Mouse (Mus musculus) hindbrain, embryonic 16.5 days (tissue): ENCODE data around the gene Usp37. TPM values are rescaled to one million over a fixed set of nuclear protein-coding genes. Genes with fewer than 3 reads are reported as not detected.
"Not testable (repeated sequence)": the region's sequence is repeated elsewhere in the genome, so short reads cannot be mapped to it uniquely, and the experiment has no call there.

Experiments used
- ATAC-seq: fragments of 200-750 bp; cut with Nextera tagmentation; 2 replicates; pipeline ENCODE4 v1.8.0; 2017; ENCODE audit warnings: moderate TSS enrichment, moderate library complexity
- H3K27ac ChIP-seq: fragments of 300-500 bp; sonication (generic); 2 replicates; pipeline ENCODE4 v1.5.1; 2014; ENCODE audit warnings: low read depth, mild to moderate bottlenecking, control low read depth, low read length, moderate library complexity
- H3K27me3 ChIP-seq: fragments of 300-500 bp; sonication (generic); replicated peaks from 2 replicates; pipeline ENCODE4 v1.6.1; 2014; ENCODE audit warnings: low read length; ENCODE audit not compliant: control insufficient read depth, insufficient read depth
- H3K36me3 ChIP-seq: fragments of 300-500 bp; sonication (generic); 2 replicates; pipeline ENCODE4 v1.6.1; 2014; ENCODE audit warnings: mild to moderate bottlenecking, low read length, moderate library complexity, mixed read lengths; ENCODE audit not compliant: control insufficient read depth, insufficient read depth
- H3K4me1 ChIP-seq: fragments of 300-500 bp; sonication (generic); 2 replicates; pipeline ENCODE4 v1.6.1; 2014; ENCODE audit warnings: low read depth, low read length; ENCODE audit not compliant: control insufficient read depth, insufficient read depth
- H3K4me2 ChIP-seq: fragments of 300-500 bp; sonication (generic); 2 replicates; pipeline ENCODE4 v1.6.1; 2014; ENCODE audit warnings: mild to moderate bottlenecking, low read length, control low read depth, moderate library complexity
- H3K4me3 ChIP-seq: fragments of 300-500 bp; sonication (generic); 2 replicates; pipeline ENCODE4 v1.5.1; 2014; ENCODE audit warnings: mild to moderate bottlenecking, low read length, control low read depth, moderate library complexity
- H3K9ac ChIP-seq: fragments of 300-500 bp; sonication (generic); 2 replicates; pipeline ENCODE4 v1.6.1; 2014; ENCODE audit warnings: low read depth, mild to moderate bottlenecking, control low read depth, low read length, moderate library complexity
- H3K9me3 ChIP-seq: fragments of 300-500 bp; sonication (generic); 2 replicates; pipeline ENCODE4 v1.6.1; 2014; ENCODE audit warnings: mild to moderate bottlenecking, low read length, moderate library complexity; ENCODE audit not compliant: control insufficient read depth
- WGBS: fragments of 180-500 bp; shearing (Covaris S2); extraction: QIAGEN DNeasy Blood & Tissue Kit; methylation state at CpG from one replicate; pipeline ENCODE4 v1.1.7; 2014; 5-methylcytosine and 5-hydroxymethylcytosine counted together
- polyA plus RNA-seq: library from polyadenylated mRNA; unstranded; fragments of >200 nt; fragmentation: Nextera tagmentation; extraction: Ambion mirVana; gene quantifications from 2 replicates; pipeline ENCODE4 v1.2.1, GENCODE M21; 2015

Usp37 gene
- polyA plus RNA-seq, 1 experiment from 2014 or later, result 20.7 TPM

DNA sequence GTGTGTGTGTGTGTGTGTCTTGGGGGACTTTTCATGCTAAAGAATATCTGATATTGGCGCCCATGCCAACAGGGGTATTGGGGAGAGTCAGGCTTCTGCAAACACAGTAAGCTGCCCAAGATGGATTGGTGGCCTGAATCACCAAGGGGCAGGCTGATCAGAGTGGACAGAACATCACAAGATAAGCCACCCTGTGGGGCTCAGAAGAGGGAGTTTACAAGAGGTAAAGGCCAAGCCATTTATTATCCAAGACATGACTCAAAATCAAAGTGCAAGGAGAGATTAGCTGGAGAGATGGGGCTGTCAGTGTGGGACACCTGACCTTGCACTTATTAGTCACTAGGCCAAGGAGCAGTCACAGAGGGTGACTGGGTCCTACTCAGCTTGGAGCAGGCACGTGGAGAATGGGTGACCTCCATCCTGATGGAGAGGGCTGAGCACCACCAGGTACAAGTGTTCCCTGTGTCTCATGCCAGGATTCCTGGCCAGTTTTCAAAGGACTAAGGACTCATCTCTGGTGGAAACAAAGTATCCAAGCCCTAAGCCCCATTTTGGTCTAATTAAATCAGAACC is 132.2 kb downstream of the Usp37 start:
- Histone ChIP-seq H3K4me1 (no peaks in the 10 kb centered on the region), H3K9ac (no peak overlapping the region), H3K27me3 (no peaks in the 10 kb centered on the region), H3K36me3 (no peaks in the 10 kb centered on the region), H3K4me3 (no peak overlapping the region), H3K27ac (no peak overlapping the region), H3K4me2 (no peak overlapping the region), H3K9me3 (no peaks in the 10 kb centered on the region)
- 58% methylated on average over 2 of the region's 2 CpGs for WGBS
- no peak for ATAC-seq

DNA sequence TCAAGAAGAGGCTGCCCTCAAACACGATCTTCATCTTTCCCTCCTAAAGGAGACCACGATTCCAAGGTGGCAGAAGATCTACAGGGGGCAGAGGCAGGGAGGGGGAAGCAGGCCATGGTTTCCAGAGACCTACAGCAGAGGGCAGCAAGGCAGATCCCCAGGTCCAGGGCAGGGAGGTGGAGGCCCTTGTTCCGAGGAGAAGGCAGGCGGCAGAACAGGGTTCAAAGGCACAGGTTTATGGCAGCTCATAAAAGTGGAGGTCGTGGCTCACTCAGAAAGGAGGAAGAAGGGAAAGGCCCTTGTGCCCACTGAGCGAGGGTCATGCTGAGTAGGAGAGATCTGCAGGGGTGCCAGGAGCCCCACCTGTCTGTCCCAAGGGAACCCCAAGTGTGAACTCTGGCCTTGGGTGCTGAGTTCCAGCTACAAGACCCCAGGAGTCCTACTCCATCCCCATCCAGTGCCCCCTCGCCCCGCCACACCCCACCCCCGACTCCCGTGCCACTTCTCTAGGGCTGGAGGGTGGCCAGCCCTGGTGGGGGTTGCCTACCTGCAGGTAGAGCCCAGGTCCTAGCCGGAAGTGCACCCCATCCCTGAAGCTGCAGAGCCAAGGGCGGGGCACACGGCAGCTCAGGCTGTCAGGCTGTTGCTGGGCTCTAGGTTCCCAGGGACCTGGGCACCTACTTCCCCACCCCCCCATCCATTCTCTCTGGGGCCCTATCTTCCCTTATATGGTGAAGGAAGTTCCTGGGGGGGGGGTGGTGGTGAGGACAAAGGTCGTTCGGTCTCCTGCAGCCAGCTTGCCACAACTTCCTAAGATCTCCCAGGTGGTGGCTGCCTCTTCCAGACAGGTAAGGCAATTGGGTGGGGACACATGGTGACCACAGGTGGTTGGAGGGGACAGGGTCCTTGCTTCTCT is 135.2 kb downstream of the Usp37 start, which contains the start of gene Vil1:
Gene Vil1 (plus strand): TSS at position 788 of the 916 bp plus-strand sequence.
- no peak within 1 kb of the TSS for H3K4me2 ChIP-seq
- no peaks in the 10 kb centered on the region for H3K27me3 ChIP-seq
- no peak within 1 kb of the TSS for H3K4me3 ChIP-seq
- H3K27ac ChIP-seq, result no peak within 1 kb of the TSS
- H3K9ac ChIP-seq, result no peak within 1 kb of the TSS
- 71% methylated on average over 15 of the region's 15 CpGs for WGBS
- H3K4me1 ChIP-seq, result no peaks in the 10 kb centered on the region
- no peak for ATAC-seq
- H3K36me3 ChIP-seq, result no peaks in the 10 kb centered on the region
- no peaks in the 10 kb centered on the region for H3K9me3 ChIP-seq

GRCm38 (mm10) chr1:74404206-74404605 is 139.9 kb downstream of the Usp37 start:
- Histone ChIP-seq H3K9me3 (no peaks in the 10 kb centered on the region), H3K27ac (no peak overlapping the region)
- ATAC-seq, result no peak

DNA sequence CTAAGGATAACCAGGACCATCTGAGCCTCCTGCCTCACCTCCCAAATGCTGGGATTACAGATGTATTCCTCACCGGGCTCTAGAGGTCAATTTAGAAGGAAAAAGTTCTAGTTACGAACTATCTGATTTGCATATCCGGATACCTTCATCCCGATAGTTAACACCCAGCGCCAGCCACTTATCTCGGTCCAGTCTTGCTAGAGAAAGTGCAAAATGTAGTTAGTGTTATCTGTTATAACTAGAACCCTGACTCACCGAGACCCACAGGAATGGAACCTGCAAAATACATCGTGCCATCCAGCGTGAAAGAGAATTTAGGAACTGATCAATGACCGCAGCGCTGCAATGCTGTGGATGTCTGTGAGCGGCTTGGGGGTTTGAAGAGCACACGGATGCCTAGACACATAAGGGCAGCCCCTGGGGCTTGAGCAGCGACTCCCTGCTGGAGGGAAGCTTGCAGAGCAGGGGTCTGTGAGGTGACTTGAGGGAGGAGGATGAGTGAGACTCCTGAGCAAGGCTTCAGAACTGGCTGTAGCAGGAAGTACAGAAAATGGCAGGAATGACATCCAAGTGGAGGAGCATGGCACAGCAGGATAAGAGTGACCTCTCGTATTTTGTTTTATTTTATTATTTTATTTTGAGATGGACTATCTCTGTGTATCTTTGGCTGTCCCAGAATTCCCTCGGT is 142.9 kb downstream of the Usp37 start:
- Histone ChIP-seq H3K4me1 (no peaks in the 10 kb centered on the region), H3K9me3 (no peaks in the 10 kb centered on the region), H3K27me3 (no peaks in the 10 kb centered on the region), H3K36me3 (no peaks in the 10 kb centered on the region), H3K9ac (no peak overlapping the region), H3K4me3 (no peak overlapping the region), H3K27ac (no peak overlapping the region), H3K4me2 (no peak overlapping the region)
- 59% methylated on average over 16 of the region's 16 CpGs for WGBS
- ATAC-seq, result no peak

More at GRCm38 (mm10) chr1:74404206-74404605, 139.9 kb downstream of the Usp37 start:
- H3K4me2 ChIP-seq, result no peak overlapping the region
- no peak overlapping the region for H3K4me3 ChIP-seq
- WGBS, result 93% methylated on average over 4 of the region's 4 CpGs
- no peaks in the 10 kb centered on the region for H3K36me3 ChIP-seq
- no peaks in the 10 kb centered on the region for H3K27me3 ChIP-seq
- H3K4me1 ChIP-seq, result no peaks in the 10 kb centered on the region
- no peak overlapping the region for H3K9ac ChIP-seq

DNA sequence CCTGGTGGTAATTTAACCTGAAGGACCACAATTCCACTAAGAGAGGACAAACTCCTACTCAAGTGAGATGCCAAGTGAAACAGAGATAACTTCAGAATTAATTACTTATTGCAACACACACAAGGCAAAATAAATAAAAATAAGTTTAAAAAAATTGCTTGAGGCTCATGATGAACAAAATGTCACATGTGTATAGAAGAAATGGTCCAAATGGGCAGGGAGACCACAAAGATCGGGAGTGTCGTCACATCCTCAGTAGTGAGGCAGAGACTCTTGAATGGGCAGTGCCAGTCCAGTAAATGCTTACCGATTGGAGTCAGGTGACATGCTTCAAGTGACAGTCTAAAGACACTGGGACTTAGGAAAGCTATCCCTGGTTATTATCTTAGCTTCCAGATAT is 143.6 kb downstream of the Usp37 start:
- WGBS, result 83% methylated on average over 3 of the region's 3 CpGs
- H3K4me2 ChIP-seq, result no peak overlapping the region
- no peak overlapping the region for H3K9ac ChIP-seq
- no peak overlapping the region for H3K4me3 ChIP-seq
- H3K4me1 ChIP-seq, result no peaks in the 10 kb centered on the region
- no peak overlapping the region for H3K27ac ChIP-seq
- H3K27me3 ChIP-seq, result no peaks in the 10 kb centered on the region
- ATAC-seq, result no peak
- no peaks in the 10 kb centered on the region for H3K9me3 ChIP-seq
- no peaks in the 10 kb centered on the region for H3K36me3 ChIP-seq

GRCm38 (mm10) chr1:74397919-74398451 is 146.1 kb downstream of the Usp37 start:
- H3K4me2 ChIP-seq, result peak overlapping the region; percentile 92
- peak; percentile 21 for ATAC-seq
- H3K27ac ChIP-seq, result peak overlapping the region; percentile 69
- H3K36me3 ChIP-seq, result peaks cover 7% of the 10 kb centered on the region
- peak overlapping the region; percentile 63 for H3K9ac ChIP-seq
- no peaks in the 10 kb centered on the region for H3K27me3 ChIP-seq
- no peaks in the 10 kb centered on the region for H3K9me3 ChIP-seq
- peaks cover under 1% of the 10 kb centered on the region for H3K4me1 ChIP-seq
- WGBS, result 3% methylated on average over 11 of the region's 11 CpGs
- peak overlapping the region; percentile 48 for H3K4me3 ChIP-seq

DNA sequence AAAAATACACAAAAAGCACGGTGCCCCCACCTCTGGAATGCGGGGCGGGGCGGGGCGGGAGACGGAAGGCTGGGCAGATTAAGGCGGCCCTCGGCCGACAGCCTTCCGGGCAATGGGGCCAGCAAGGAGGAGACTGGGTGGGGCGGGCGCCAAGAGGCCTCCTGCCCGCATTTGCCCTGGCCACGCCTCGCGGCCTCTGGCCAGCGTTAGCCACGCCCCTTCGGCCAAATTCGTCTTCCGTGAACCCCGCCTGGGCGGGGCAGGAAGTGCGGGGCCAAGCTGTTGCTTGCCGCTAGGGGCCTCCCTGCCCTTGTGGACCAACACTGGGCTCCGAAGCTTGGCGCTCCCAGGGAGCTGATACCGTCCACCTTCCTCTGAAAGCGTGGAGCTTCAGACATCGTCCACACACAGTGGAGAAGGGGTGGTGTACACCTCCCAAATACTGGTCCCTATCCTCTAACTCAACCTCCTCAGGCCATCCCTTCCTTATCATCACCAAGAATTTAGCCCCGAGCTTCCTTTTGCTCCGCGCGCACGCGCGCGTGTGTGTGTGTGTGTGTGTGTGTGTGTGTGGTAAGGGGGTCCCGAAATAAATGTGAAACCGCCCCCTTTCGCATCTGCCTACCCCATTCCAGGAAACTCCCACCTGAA is 146.7 kb downstream of the Usp37 start:
- Histone ChIP-seq H3K4me1 (peaks cover 7% of the 10 kb centered on the region), H3K9ac (peak overlapping the region; percentile 63), H3K4me3 (peak overlapping the region; percentile 48), H3K4me2 (peak overlapping the region; percentile 92), H3K27ac (peak overlapping the region; percentile 69), H3K27me3 (no peaks in the 10 kb centered on the region), H3K36me3 (peaks cover 7% of the 10 kb centered on the region), H3K9me3 (no peaks in the 10 kb centered on the region)
- peak; percentile 88 for ATAC-seq
- under 1% methylated on average over 41 of the region's 41 CpGs for WGBS

- peak overlapping the region; percentile 40; the same call in 1 of the 2 replicates for H3K27ac ChIP-seq
- peaks cover 11% of the 10 kb centered on the region for H3K4me1 ChIP-seq
- H3K4me2 ChIP-seq, result peak overlapping the region; percentile 92
- ATAC-seq, H3K27me3 ChIP-seq, H3K36me3 ChIP-seq, H3K9me3 ChIP-seq: not testable (repeated sequence)
- WGBS, result 12% methylated on average over 11 of the region's 12 CpGs
- H3K9ac ChIP-seq, result peak overlapping the region; percentile 63
- H3K4me3 ChIP-seq, result peak overlapping the region; percentile 48
These were observed 147.4 kb downstream of the Usp37 start for GRCm38 (mm10) chr1:74396456-74397222.
